Mouse (Mus musculus): ENCODE data around the gene Unc93a2.
"Not testable (repeated sequence)": the region's sequence is repeated elsewhere in the genome, so short reads cannot be mapped to it uniquely, and the experiment has no call there.

GRCm38 (mm10) chr17:7315693-7316382 lies 69.4 kb downstream of the Unc93a2 start:
- not testable (repeated sequence) for TF ChIP-seq EP300 (IDR thresholded peaks at IDR 0.05; ENCODE audit: insufficient read depth, low read depth, low read length); POLR2A (IDR thresholded peaks at IDR 0.05; ENCODE audit: insufficient read depth, low read depth, low read length); CTCF (IDR thresholded peaks at IDR 0.05)

All from heart, adult 2 months (tissue).